Mouse (Mus musculus) heart, adult 18-20 months (tissue): Measurements from ENCODE around the gene Zbtb20. TPM values are rescaled to one million over a fixed set of nuclear protein-coding genes. Genes with fewer than 3 reads are reported as not detected.

Source experiments
- DNase-seq, 2 experiments: peaks; one replicate each; pipeline ENCODE4 v3.0.0; 2021 to 2022; ENCODE audit warnings: mixed read lengths in 1 of 2
- total RNA-seq, 2 experiments: library from RNA; stranded (reverse); gene quantifications; 2 replicates each; pipeline ENCODE4 v1.2.3; 2021

Zbtb20 gene
- total RNA-seq, 2 experiments from 2014 or later: 149 to 178 TPM

GRCm38 (mm10) chr16:43397629-43398323 lies 522.1 kb downstream of the Zbtb20 start:
- DNase-seq: peak in 1 of 2 experiments; percentile 40

DNA sequence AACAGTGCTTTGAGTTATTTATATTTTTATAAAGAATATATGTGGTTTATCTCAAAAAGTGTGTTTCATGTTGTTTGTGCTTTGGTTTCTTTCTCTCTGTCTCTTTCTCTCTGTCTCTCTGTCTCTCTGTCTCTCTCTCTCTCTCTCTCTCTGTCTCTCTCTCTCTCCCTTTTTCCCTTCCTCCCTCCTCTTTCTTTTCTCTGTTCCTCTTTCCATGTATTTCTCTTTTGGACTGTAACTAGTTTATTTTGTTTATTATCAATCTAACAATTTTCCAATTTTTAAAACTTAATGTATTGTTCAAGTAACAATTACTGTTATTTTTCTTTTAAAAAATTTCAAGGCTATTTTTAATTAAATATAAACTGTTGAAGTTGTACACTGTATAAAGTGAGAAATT lies 523.7 kb downstream of the Zbtb20 start:
- no peak for DNase-seq

GRCm38 (mm10) chr16:43400046-43400445 lies 524.4 kb downstream of the Zbtb20 start:
- no peak for DNase-seq

GRCm38 (mm10) chr16:43400949-43401348 lies 525.3 kb downstream of the Zbtb20 start:
- DNase-seq: no peak

- peak in 1 of 2 experiments; percentile 41 for DNase-seq
These were observed 527.2 kb downstream of the Zbtb20 start for GRCm38 (mm10) chr16:43402888-43403287.

DNA sequence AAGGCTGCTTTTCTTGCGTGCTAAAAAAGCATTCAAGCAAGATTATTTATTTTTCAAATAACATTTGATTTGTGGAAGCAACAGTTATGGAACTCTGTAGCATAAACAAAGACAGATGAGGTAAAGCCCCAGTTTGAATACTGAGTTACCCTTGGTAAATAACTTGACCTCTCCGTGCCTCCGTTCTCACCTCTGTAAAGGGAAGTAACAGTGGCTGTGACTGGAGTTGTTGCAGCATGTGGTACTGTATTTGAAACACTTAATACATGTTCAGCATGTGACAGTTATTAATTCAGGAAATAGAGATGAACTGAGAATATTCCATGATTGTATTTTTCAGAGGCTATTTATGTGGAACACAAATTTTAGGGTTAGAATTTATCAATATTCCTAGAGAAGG lies 529.4 kb downstream of the Zbtb20 start:
- no peak for DNase-seq

- peak in 1 of 2 experiments; percentile 32 for DNase-seq
These were observed 532.0 kb downstream of the Zbtb20 start for GRCm38 (mm10) chr16:43407594-43408142.

DNA sequence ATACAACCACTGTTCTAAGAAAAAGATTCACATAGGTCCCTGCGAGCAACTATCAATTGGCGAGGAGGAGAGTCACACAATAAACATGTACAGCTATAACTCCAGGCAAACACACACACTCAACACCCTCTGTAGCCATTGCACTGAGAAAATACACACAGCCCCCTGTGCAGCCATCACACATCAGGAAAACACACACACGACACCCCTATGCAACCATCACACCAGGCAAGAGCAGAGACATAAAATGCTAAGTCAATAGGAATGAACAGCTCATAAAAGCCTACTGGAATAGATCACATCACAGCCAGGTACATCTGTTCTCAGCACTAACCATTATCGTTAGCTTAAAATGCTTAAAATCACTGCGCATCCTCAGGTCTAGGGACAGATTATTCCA lies 532.9 kb downstream of the Zbtb20 start:
- no peak for DNase-seq

GRCm38 (mm10) chr16:43409108-43409909 lies 533.6 kb downstream of the Zbtb20 start:
- DNase-seq: peak in 1 of 2 experiments; percentile 64

GRCm38 (mm10) chr16:43409910-43410612 lies 534.4 kb downstream of the Zbtb20 start:
- peak; percentile 65 to 72 for DNase-seq

DNA sequence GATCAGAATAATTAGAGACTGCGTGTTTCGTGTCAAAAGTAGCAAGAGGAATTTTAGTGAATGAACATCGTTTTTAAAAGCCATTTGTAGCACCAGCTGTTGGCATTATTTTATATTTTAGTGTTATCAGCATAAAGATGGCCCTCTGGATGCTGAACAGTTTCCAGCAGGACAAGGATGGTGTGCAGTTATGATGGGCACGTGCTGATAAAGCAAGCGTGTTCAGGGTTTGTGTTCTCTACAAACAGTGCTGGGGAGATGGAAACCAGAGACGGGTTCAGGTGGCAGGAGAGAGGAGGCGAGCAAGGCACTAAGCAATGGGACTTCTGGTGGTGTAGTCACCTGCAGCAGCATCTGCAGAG lies 534.9 kb downstream of the Zbtb20 start:
- no peak for DNase-seq

DNA sequence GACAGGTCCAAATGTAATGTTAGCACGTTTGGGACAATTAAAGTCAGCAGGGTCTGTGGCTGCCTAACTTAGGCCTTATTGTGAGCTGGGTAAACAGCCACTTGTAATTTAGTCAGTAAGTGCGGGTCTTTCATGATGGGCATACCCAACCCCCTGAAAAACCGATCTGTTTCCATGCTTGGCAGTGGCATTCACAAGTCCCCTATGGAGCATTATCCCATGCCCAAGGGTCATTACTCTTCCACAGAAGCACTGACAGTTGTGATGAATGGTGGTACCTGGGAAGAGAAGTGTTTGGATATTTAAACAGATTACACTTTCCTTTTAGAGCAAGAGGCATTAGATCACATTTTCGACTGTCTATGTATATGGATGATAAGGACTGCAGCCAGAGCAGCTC lies 540.2 kb downstream of the Zbtb20 start:
- no peak for DNase-seq

- no peak for DNase-seq
These were observed 544.2 kb downstream of the Zbtb20 start for GRCm38 (mm10) chr16:43419923-43420322.

DNA sequence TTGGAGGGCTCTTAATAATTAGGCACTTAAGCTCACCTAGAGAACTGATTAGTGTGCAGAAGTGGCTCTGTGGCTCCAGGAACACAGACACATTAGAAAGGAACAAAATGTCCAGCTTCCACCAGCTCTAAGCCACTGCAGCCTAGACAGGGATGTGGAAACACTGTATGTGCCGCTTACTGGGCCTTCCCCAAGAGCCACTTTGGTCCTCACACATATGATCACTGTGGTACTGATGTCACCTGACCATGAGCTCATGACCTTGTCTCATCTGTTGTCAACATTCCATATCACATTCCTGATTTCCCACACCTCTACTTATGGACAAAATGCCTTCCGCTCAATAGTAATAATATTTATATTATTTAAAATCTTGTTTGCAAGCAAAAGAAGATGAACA lies 553.3 kb downstream of the Zbtb20 start:
- no peak for DNase-seq

DNA sequence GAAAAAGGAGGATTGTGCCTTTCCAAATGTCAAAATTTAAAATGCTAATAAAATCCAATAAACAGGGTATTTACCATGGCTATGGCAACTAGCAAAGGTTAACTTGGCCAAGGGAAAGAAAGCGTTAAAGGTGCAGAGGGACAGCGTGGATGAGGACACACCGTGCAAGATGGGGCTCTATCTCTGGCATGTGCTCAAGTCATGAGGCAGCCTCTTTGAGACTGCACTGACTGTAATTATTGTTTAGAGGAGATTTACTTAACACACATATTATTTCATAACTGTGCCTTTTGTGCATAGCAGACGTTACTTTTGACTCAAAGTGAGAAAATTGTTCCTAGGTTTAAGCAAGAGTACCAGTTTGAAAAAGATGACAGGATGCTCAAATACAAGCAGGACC lies 554.3 kb downstream of the Zbtb20 start:
- DNase-seq: no peak

- DNase-seq: peak; percentile 49 to 51
These were observed 556.1 kb downstream of the Zbtb20 start for GRCm38 (mm10) chr16:43431514-43432371.

- DNase-seq: peak; percentile 33 to 56
These were observed 559.3 kb downstream of the Zbtb20 start for GRCm38 (mm10) chr16:43434941-43435340.

- DNase-seq: no peak
These were observed 563.2 kb downstream of the Zbtb20 start for GRCm38 (mm10) chr16:43438878-43439371.

DNA sequence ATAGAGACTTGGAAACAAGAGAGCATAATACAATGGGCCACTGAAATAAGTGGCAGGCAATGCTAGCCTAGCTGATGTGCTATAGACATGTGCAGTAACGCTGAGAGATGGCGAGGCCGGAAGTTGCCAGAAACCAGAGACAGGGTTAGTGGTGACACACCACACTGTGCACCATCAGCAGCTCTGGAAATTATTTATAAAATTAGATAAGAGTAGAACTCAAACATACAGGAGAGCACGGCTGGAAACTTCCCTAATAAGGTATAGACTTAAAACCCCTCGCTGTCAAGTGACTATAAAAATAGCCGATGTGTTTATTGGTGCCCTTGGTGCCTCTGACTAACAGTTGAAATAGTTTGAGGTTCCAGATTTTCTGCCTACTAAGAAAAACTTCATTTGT lies 565.7 kb downstream of the Zbtb20 start:
- no peak for DNase-seq

- DNase-seq: no peak
These were observed 567.4 kb downstream of the Zbtb20 start for GRCm38 (mm10) chr16:43443034-43443433.
